Mouse (Mus musculus): Measurements from ENCODE around the gene Hipk2. TPM values are rescaled to one million over a fixed set of nuclear protein-coding genes. Genes with fewer than 3 reads are reported as not detected.

Hipk2 gene
- polyA plus RNA-seq, 1 experiment from 2014 or later, result 13.7 TPM

GRCm38 (mm10) chr6:38916571-38916970 is 40.6 kb upstream of the Hipk2 start:
- no peak for DNase-seq (ENCODE audit: low spot score)

GRCm38 (mm10) chr6:38915776-38916175 is 39.8 kb upstream of the Hipk2 start:
- Histone ChIP-seq H3K4me1 (replicated peaks; ENCODE audit: control insufficient read depth, insufficient read depth) (no peaks in the 10 kb centered on the region; the same call in 1 of the 2 replicates), H3K27me3 (ENCODE audit: control insufficient read depth, insufficient read depth, low read length) (no peaks in the 10 kb centered on the region), H3K27ac (replicated peaks) (no peak overlapping the region), H3K4me3 (ENCODE audit: low read depth, low read length) (no peak overlapping the region), H3K9ac (ENCODE audit: low read length) (no peak overlapping the region), H3K9me3 (ENCODE audit: control insufficient read depth, low read length) (no peaks in the 10 kb centered on the region), H3K4me2 (replicated peaks; ENCODE audit: low read depth) (no peak overlapping the region), H3K36me3 (ENCODE audit: control insufficient read depth, insufficient read depth, low read length) (no peaks in the 10 kb centered on the region)
- TF ChIP-seq EP300 (optimal IDR thresholded peaks at IDR 0.05), result no peak
- TF ChIP-seq CTCF (IDR thresholded peaks at IDR 0.05; ENCODE audit: low read depth), result no peak
- WGBS, result 58% methylated on average over 5 of the region's 5 CpGs
- ATAC-seq (ENCODE audit: low FRiP score, low TSS enrichment), result no peak
- DNase-seq (ENCODE audit: low spot score), result no peak

More at GRCm38 (mm10) chr6:38916571-38916970, 40.6 kb upstream of the Hipk2 start:
- no peak overlapping the region for H3K4me3 ChIP-seq (ENCODE audit: low read depth, low read length)
- no peak for ATAC-seq (ENCODE audit: low FRiP score, low TSS enrichment)
- no peaks in the 10 kb centered on the region; the same call in 1 of the 2 replicates for H3K4me1 ChIP-seq (replicated peaks; ENCODE audit: control insufficient read depth, insufficient read depth)
- H3K36me3 ChIP-seq (ENCODE audit: control insufficient read depth, insufficient read depth, low read length), result no peaks in the 10 kb centered on the region
- H3K9me3 ChIP-seq (ENCODE audit: control insufficient read depth, low read length), result no peaks in the 10 kb centered on the region
- H3K27ac ChIP-seq (replicated peaks), result no peak overlapping the region
- no peak overlapping the region for H3K4me2 ChIP-seq (replicated peaks; ENCODE audit: low read depth)
- TF ChIP-seq EP300 (optimal IDR thresholded peaks at IDR 0.05), result no peak
- no peak for TF ChIP-seq CTCF (IDR thresholded peaks at IDR 0.05; ENCODE audit: low read depth)
- WGBS, result 57% methylated on average over 4 of the region's 4 CpGs
- H3K9ac ChIP-seq (ENCODE audit: low read length), result no peak overlapping the region
- no peaks in the 10 kb centered on the region for H3K27me3 ChIP-seq (ENCODE audit: control insufficient read depth, insufficient read depth, low read length)

- Histone ChIP-seq H3K4me2 (replicated peaks; ENCODE audit: low read depth) (no peak overlapping the region), H3K27ac (replicated peaks) (no peak overlapping the region), H3K36me3 (ENCODE audit: control insufficient read depth, insufficient read depth, low read length) (no peaks in the 10 kb centered on the region), H3K4me3 (ENCODE audit: low read depth, low read length) (no peak overlapping the region), H3K4me1 (replicated peaks; ENCODE audit: control insufficient read depth, insufficient read depth) (no peaks in the 10 kb centered on the region; the same call in 1 of the 2 replicates), H3K9ac (ENCODE audit: low read length) (no peak overlapping the region), H3K9me3 (ENCODE audit: control insufficient read depth, low read length) (no peaks in the 10 kb centered on the region), H3K27me3 (ENCODE audit: control insufficient read depth, insufficient read depth, low read length) (no peaks in the 10 kb centered on the region)
- DNase-seq (ENCODE audit: low spot score), result no peak
- no peak for TF ChIP-seq EP300 (optimal IDR thresholded peaks at IDR 0.05)
- no peak for TF ChIP-seq CTCF (IDR thresholded peaks at IDR 0.05; ENCODE audit: low read depth)
- no peak for ATAC-seq (ENCODE audit: low FRiP score, low TSS enrichment)
- WGBS, result 82% methylated on average over 10 of the region's 10 CpGs
These were observed 38.2 kb upstream of the Hipk2 start for GRCm38 (mm10) chr6:38914181-38914580.

GRCm38 (mm10) chr6:38913386-38914042 is 37.5 kb upstream of the Hipk2 start:
- H3K27me3 ChIP-seq (ENCODE audit: control insufficient read depth, insufficient read depth, low read length), result no peaks in the 10 kb centered on the region
- ATAC-seq (ENCODE audit: low FRiP score, low TSS enrichment), result no peak
- TF ChIP-seq CTCF (IDR thresholded peaks at IDR 0.05; ENCODE audit: low read depth) (no peak), EP300 (optimal IDR thresholded peaks at IDR 0.05) (no peak)
- 62% methylated on average over 13 of the region's 13 CpGs for WGBS
- H3K27ac ChIP-seq (replicated peaks), result no peak overlapping the region
- no peak overlapping the region for H3K4me3 ChIP-seq (ENCODE audit: low read depth, low read length)
- no peak overlapping the region for H3K4me2 ChIP-seq (replicated peaks; ENCODE audit: low read depth)
- no peaks in the 10 kb centered on the region for H3K36me3 ChIP-seq (ENCODE audit: control insufficient read depth, insufficient read depth, low read length)
- no peaks in the 10 kb centered on the region for H3K9me3 ChIP-seq (ENCODE audit: control insufficient read depth, low read length)
- H3K4me1 ChIP-seq (replicated peaks; ENCODE audit: control insufficient read depth, insufficient read depth), result no peaks in the 10 kb centered on the region; the same call in 1 of the 2 replicates
- DNase-seq (ENCODE audit: low spot score), result no peak
- no peak overlapping the region for H3K9ac ChIP-seq (ENCODE audit: low read length)

GRCm38 (mm10) chr6:38912845-38913244 is 36.9 kb upstream of the Hipk2 start:
- TF ChIP-seq CTCF (IDR thresholded peaks at IDR 0.05; ENCODE audit: low read depth), result no peak
- TF ChIP-seq EP300 (optimal IDR thresholded peaks at IDR 0.05), result no peak
- Histone ChIP-seq H3K9ac (ENCODE audit: low read length) (no peak overlapping the region), H3K4me2 (replicated peaks; ENCODE audit: low read depth) (no peak overlapping the region), H3K4me3 (ENCODE audit: low read depth, low read length) (no peak overlapping the region), H3K4me1 (replicated peaks; ENCODE audit: control insufficient read depth, insufficient read depth) (no peaks in the 10 kb centered on the region; the same call in 1 of the 2 replicates), H3K36me3 (ENCODE audit: control insufficient read depth, insufficient read depth, low read length) (no peaks in the 10 kb centered on the region), H3K9me3 (ENCODE audit: control insufficient read depth, low read length) (no peaks in the 10 kb centered on the region), H3K27ac (replicated peaks) (no peak overlapping the region), H3K27me3 (ENCODE audit: control insufficient read depth, insufficient read depth, low read length) (no peaks in the 10 kb centered on the region)
- ATAC-seq (ENCODE audit: low FRiP score, low TSS enrichment), result no peak
- DNase-seq (ENCODE audit: low spot score), result no peak
- WGBS, result 76% methylated on average over 9 of the region's 9 CpGs

- no peaks in the 10 kb centered on the region for H3K9me3 ChIP-seq (ENCODE audit: control insufficient read depth, low read length)
- no peak overlapping the region for H3K4me2 ChIP-seq (replicated peaks; ENCODE audit: low read depth)
- no peak overlapping the region for H3K9ac ChIP-seq (ENCODE audit: low read length)
- ATAC-seq (ENCODE audit: low FRiP score, low TSS enrichment) (no peak), DNase-seq (ENCODE audit: low spot score) (no peak)
- H3K4me1 ChIP-seq (replicated peaks; ENCODE audit: control insufficient read depth, insufficient read depth), result no peaks in the 10 kb centered on the region; the same call in 1 of the 2 replicates
- H3K27ac ChIP-seq (replicated peaks), result no peak overlapping the region
- H3K4me3 ChIP-seq (ENCODE audit: low read depth, low read length), result no peak overlapping the region
- TF ChIP-seq EP300 (optimal IDR thresholded peaks at IDR 0.05) (no peak), CTCF (IDR thresholded peaks at IDR 0.05; ENCODE audit: low read depth) (no peak)
- no peaks in the 10 kb centered on the region for H3K36me3 ChIP-seq (ENCODE audit: control insufficient read depth, insufficient read depth, low read length)
- H3K27me3 ChIP-seq (ENCODE audit: control insufficient read depth, insufficient read depth, low read length), result no peaks in the 10 kb centered on the region
These were observed 36.2 kb upstream of the Hipk2 start for GRCm38 (mm10) chr6:38912121-38912660.
